Mouse (Mus musculus): ENCODE data around the gene Pi4ka. TPM values are rescaled to one million over a fixed set of nuclear protein-coding genes. Genes with fewer than 3 reads are reported as not detected.

Gene Pi4ka
- polyA plus RNA-seq (2014; fragmentation: Nextera tagmentation; extraction: Ambion mirVana): 33.8 and 37.9 TPM in 2 replicates

GRCm38 (mm10) chr16:17405736-17406443, at the start of gene Pi4ka, which contains the start of gene Snap29:
TSS of gene Pi4ka (minus strand) at chr16:17406314.
TSS of gene Snap29 (plus strand) at chr16:17405986.
- peak within 1 kb of the TSS; percentile 51; the same call in 1 of the 2 replicates for H3K27ac ChIP-seq (ENCODE audit: low read depth)
- no peaks in the 10 kb centered on the region for H3K36me3 ChIP-seq (ENCODE audit: insufficient read depth)
- peak within 1 kb of the TSS; percentile 74 for H3K9ac ChIP-seq
- TF ChIP-seq CTCF (IDR thresholded peaks at IDR 0.05; ENCODE audit: low read depth): no peak
- no peaks in the 10 kb centered on the region for H3K9me3 ChIP-seq (ENCODE audit: low read depth, low read length)
- peak within 1 kb of the TSS; percentile 72 for H3K4me3 ChIP-seq (ENCODE audit: low read depth, low read length)
- peak; percentile 99 for DNase-seq
- peak; percentile 97 for ATAC-seq (ENCODE audit: insufficient read depth)
- no peaks in the 10 kb centered on the region for H3K27me3 ChIP-seq (ENCODE audit: insufficient read depth, low read length)
- WGBS: under 1% methylated on average over 63 of the region's 69 CpGs
- H3K4me1 ChIP-seq (ENCODE audit: insufficient read depth): no peaks in the 10 kb centered on the region; the same call in 1 of the 2 replicates
- H3K4me2 ChIP-seq: peak within 1 kb of the TSS; percentile 80

- peaks cover 17% of the 10 kb centered on the region for H3K36me3 ChIP-seq (ENCODE audit: insufficient read depth)
- 0 out of 2 replicates have a peak, but pooled peaks have one; percentile 3 for TF ChIP-seq CTCF (IDR thresholded peaks at IDR 0.05; ENCODE audit: low read depth)
- 0% methylated on average over 24 of the region's 24 CpGs for WGBS
- H3K9me3 ChIP-seq (ENCODE audit: low read depth, low read length): no peaks in the 10 kb centered on the region
- H3K4me3 ChIP-seq (ENCODE audit: low read depth, low read length): peak overlapping the region; percentile 99
- H3K9ac ChIP-seq: peak overlapping the region; percentile 95
- ATAC-seq (ENCODE audit: insufficient read depth) (peak; percentile 46), DNase-seq (peak; percentile 62)
- peak overlapping the region; percentile 96 for H3K27ac ChIP-seq (ENCODE audit: low read depth)
- no peaks in the 10 kb centered on the region for H3K27me3 ChIP-seq (ENCODE audit: insufficient read depth, low read length)
- H3K4me2 ChIP-seq: peak overlapping the region; percentile 97
- H3K4me1 ChIP-seq (ENCODE audit: insufficient read depth): peaks cover 10% of the 10 kb centered on the region; the same call in 1 of the 2 replicates
These were observed 46.2 kb upstream of the Pi4ka start for GRCm38 (mm10) chr16:17452373-17452715.

GRCm38 (mm10) chr16:17451541-17452372, 45.6 kb upstream of the Pi4ka start, which contains the start of gene Crkl:
TSS of gene Crkl (plus strand) at chr16:17451987.
- H3K27ac ChIP-seq (ENCODE audit: low read depth): peak within 1 kb of the TSS; percentile 96
- peak within 1 kb of the TSS; percentile 97 for H3K4me2 ChIP-seq
- under 1% methylated on average over 63 of the region's 63 CpGs for WGBS
- no peaks in the 10 kb centered on the region for H3K9me3 ChIP-seq (ENCODE audit: low read depth, low read length)
- peak within 1 kb of the TSS; percentile 99 for H3K4me3 ChIP-seq (ENCODE audit: low read depth, low read length)
- no peaks in the 10 kb centered on the region for H3K27me3 ChIP-seq (ENCODE audit: insufficient read depth, low read length)
- H3K36me3 ChIP-seq (ENCODE audit: insufficient read depth): peaks cover 13% of the 10 kb centered on the region
- TF ChIP-seq CTCF (IDR thresholded peaks at IDR 0.05; ENCODE audit: low read depth): no peak
- DNase-seq: peak; percentile 100
- H3K4me1 ChIP-seq (ENCODE audit: insufficient read depth): peaks cover 10% of the 10 kb centered on the region; the same call in 1 of the 2 replicates
- ATAC-seq (ENCODE audit: insufficient read depth): peak; percentile 98
- peak within 1 kb of the TSS; percentile 95 for H3K9ac ChIP-seq

GRCm38 (mm10) chr16:17432576-17432975, 26.5 kb upstream of the Pi4ka start:
- ATAC-seq (ENCODE audit: insufficient read depth) (no peak), DNase-seq (peak; percentile 59)
- Histone ChIP-seq H3K9me3 (ENCODE audit: low read depth, low read length) (no peaks in the 10 kb centered on the region), H3K9ac (no peak overlapping the region), H3K4me2 (no peak overlapping the region), H3K27me3 (ENCODE audit: insufficient read depth, low read length) (no peaks in the 10 kb centered on the region), H3K4me3 (ENCODE audit: low read depth, low read length) (no peak overlapping the region), H3K27ac (ENCODE audit: low read depth) (no peak overlapping the region), H3K36me3 (ENCODE audit: insufficient read depth) (peaks cover 9% of the 10 kb centered on the region), H3K4me1 (ENCODE audit: insufficient read depth) (no peaks in the 10 kb centered on the region)
- TF ChIP-seq CTCF (IDR thresholded peaks at IDR 0.05; ENCODE audit: low read depth): peak; percentile 52
- 69% methylated on average over 2 of the region's 2 CpGs for WGBS

- Histone ChIP-seq H3K27ac (ENCODE audit: low read depth) (no peak overlapping the region), H3K4me2 (no peak overlapping the region), H3K4me1 (ENCODE audit: insufficient read depth) (no peaks in the 10 kb centered on the region), H3K4me3 (ENCODE audit: low read depth, low read length) (no peak overlapping the region), H3K9me3 (ENCODE audit: low read depth, low read length) (no peaks in the 10 kb centered on the region), H3K9ac (no peak overlapping the region), H3K27me3 (ENCODE audit: insufficient read depth, low read length) (no peaks in the 10 kb centered on the region), H3K36me3 (ENCODE audit: insufficient read depth) (peaks cover 34% of the 10 kb centered on the region)
- no peak for DNase-seq
- TF ChIP-seq CTCF (IDR thresholded peaks at IDR 0.05; ENCODE audit: low read depth): no peak
- no peak for ATAC-seq (ENCODE audit: insufficient read depth)
- WGBS: 79% methylated on average over 3 of the region's 3 CpGs
These were observed 16.9 kb upstream of the Pi4ka start for GRCm38 (mm10) chr16:17423021-17423420.

GRCm38 (mm10) chr16:17410209-17410608, 4.1 kb upstream of the Pi4ka start:
- no peaks in the 10 kb centered on the region for H3K4me1 ChIP-seq (ENCODE audit: insufficient read depth)
- H3K27ac ChIP-seq (ENCODE audit: low read depth): no peak overlapping the region
- H3K36me3 ChIP-seq (ENCODE audit: insufficient read depth): no peaks in the 10 kb centered on the region
- ATAC-seq (ENCODE audit: insufficient read depth) (no peak), DNase-seq (peak; percentile 27)
- no peak overlapping the region for H3K4me2 ChIP-seq
- H3K27me3 ChIP-seq (ENCODE audit: insufficient read depth, low read length): no peaks in the 10 kb centered on the region
- H3K4me3 ChIP-seq (ENCODE audit: low read depth, low read length): no peak overlapping the region
- 20% methylated on average over 4 of the region's 4 CpGs for WGBS
- no peak overlapping the region for H3K9ac ChIP-seq
- TF ChIP-seq CTCF (IDR thresholded peaks at IDR 0.05; ENCODE audit: low read depth): no peak
- H3K9me3 ChIP-seq (ENCODE audit: low read depth, low read length): no peaks in the 10 kb centered on the region

GRCm38 (mm10) chr16:17409046-17409445, 2.9 kb upstream of the Pi4ka start:
- no peak for TF ChIP-seq CTCF (IDR thresholded peaks at IDR 0.05; ENCODE audit: low read depth)
- no peaks in the 10 kb centered on the region for H3K9me3 ChIP-seq (ENCODE audit: low read depth, low read length)
- ATAC-seq (ENCODE audit: insufficient read depth): no peak
- H3K4me2 ChIP-seq: no peak overlapping the region
- H3K4me1 ChIP-seq (ENCODE audit: insufficient read depth): no peaks in the 10 kb centered on the region; the same call in 1 of the 2 replicates
- no peak overlapping the region for H3K9ac ChIP-seq
- no peaks in the 10 kb centered on the region for H3K27me3 ChIP-seq (ENCODE audit: insufficient read depth, low read length)
- no peaks in the 10 kb centered on the region for H3K36me3 ChIP-seq (ENCODE audit: insufficient read depth)
- no peak for DNase-seq
- H3K27ac ChIP-seq (ENCODE audit: low read depth): no peak overlapping the region
- no peak overlapping the region for H3K4me3 ChIP-seq (ENCODE audit: low read depth, low read length)
- WGBS: 98% methylated on average over 2 of the region's 2 CpGs
